Mouse (Mus musculus) lung, adult 2 months (tissue): ENCODE results near the gene Oas1e. TPM values are rescaled to one million over a fixed set of nuclear protein-coding genes. Genes with fewer than 3 reads are reported as not detected.
A peak's percentile ranks its signal among the peaks of the same experiment; 100 is the strongest.

ENCODE experiments used
- DNase-seq: peaks from one replicate; pipeline ENCODE4 v3.0.0; 2022
- H3K4me1 ChIP-seq: fragments of 200-500 bp; 2 replicates; pipeline ENCODE4 v1.6.1; 2011; ENCODE audit warnings: low read length; ENCODE audit not compliant: control insufficient read depth, insufficient read depth
- H3K4me3 ChIP-seq: fragments of 200-500 bp; replicated peaks from 2 replicates; pipeline ENCODE3; 2011; ENCODE audit warnings: low read depth, mild to moderate bottlenecking, control low read depth, low read length; ENCODE audit errors: extremely low read depth
- CTCF ChIP-seq: fragments of 200-500 bp; IDR thresholded peaks from 2 replicates; pipeline ENCODE4 v1.5.1; 2011; ENCODE audit warnings: mild to moderate bottlenecking, low read length, control low read depth; ENCODE audit not compliant: insufficient read depth
- POLR2A ChIP-seq: fragments of 200-500 bp; IDR thresholded peaks from 2 replicates; pipeline ENCODE4 v1.6.1; 2011; ENCODE audit warnings: low read depth, mild to moderate bottlenecking, control low read depth, low read length, borderline replicate concordance; ENCODE audit errors: extremely low read depth
- WGBS: fragments of 180-500 bp; shearing (Covaris S2); methylation state at CpG from one replicate; pipeline ENCODE4 v1.1.7; 2018; 5-methylcytosine and 5-hydroxymethylcytosine counted together
- polyA plus RNA-seq: library from polyadenylated mRNA; depleted of rRNA; stranded (reverse); fragments of >200 nt; gene quantifications from 2 replicates; pipeline ENCODE4 v1.2.3, GENCODE M21; 2012; rRNA removed

Gene Oas1e
- polyA plus RNA-seq, 1 experiment, result not detected

DNA sequence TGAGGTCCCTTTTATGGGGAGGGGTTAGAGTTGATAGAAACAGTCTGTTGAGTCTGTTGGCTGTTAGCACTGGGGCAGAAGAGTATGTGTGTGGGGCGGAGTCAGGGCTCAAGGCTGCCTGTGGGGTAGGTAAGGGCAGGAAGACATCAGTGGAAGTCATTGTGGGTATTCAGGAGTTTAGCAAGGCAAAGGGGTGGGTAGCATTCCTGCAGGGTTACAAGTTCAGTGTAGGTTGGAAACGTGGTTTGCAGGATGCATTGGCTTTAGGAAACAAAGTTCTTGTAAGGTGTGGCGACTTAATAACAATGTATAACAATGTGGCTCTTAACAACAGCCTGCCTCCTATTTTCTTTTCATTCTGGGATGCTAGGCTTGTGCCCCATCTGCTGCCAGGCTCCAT lies 44.1 kb downstream of the Oas1e start:
- no peak for DNase-seq
- H3K4me3 ChIP-seq, result no peak overlapping the region
- 77% methylated on average over 3 of the region's 3 CpGs for WGBS
- TF ChIP-seq POLR2A, result no peak
- TF ChIP-seq CTCF, result no peak
- no peaks in the 10 kb centered on the region for H3K4me1 ChIP-seq

DNA sequence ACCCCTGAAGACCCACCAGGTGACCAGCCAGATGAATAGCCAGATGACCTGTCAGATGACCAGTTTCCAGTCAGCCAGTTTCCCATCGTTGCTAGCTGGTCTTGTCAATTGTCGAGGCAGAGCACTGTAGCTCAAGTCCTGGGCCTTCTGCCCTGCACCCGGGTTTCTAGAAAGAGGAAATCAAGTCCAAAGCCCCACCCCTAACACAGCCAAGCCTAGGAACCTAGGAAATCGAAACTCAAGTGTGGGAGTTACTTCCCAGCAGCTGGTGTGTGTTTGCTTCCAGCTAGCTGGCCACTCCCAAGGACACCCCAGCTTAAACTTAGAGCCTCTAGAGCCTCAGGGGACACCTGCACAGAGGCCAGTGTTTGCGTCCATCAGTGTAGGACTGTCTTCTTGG lies 45.6 kb downstream of the Oas1e start, which contains the start of gene Oas2:
TSS of gene Oas2 (minus strand) at position 166 of the 400 bp plus-strand sequence.
- Histone ChIP-seq H3K4me3 (peak within 1 kb of the TSS; percentile 42), H3K4me1 (no peaks in the 10 kb centered on the region)
- WGBS, result 30% methylated on average over 5 of the region's 5 CpGs
- DNase-seq, result no peak
- TF ChIP-seq POLR2A (no peak), CTCF (no peak)

- no peak overlapping the region for H3K4me3 ChIP-seq
- TF ChIP-seq CTCF (0 out of 2 replicates have a peak, but pooled peaks have one; percentile 4), POLR2A (no peak)
- 5% methylated on average over 5 of the region's 5 CpGs for WGBS
- DNase-seq, result peak; percentile 6
- H3K4me1 ChIP-seq, result no peaks in the 10 kb centered on the region
These were observed 48.9 kb downstream of the Oas1e start for GRCm38 (mm10) chr5:120746451-120746850.

GRCm38 (mm10) chr5:120742125-120742524 lies 53.2 kb downstream of the Oas1e start:
- H3K4me1 ChIP-seq, result no peaks in the 10 kb centered on the region
- WGBS, result 34% methylated on average over 4 of the region's 4 CpGs
- TF ChIP-seq CTCF (peak; percentile 37), POLR2A (no peak)
- H3K4me3 ChIP-seq, result no peak overlapping the region
- DNase-seq, result no peak

Other genes with a start within 250 kb of the Oas1e start
- 75.8 and 89.2 TPM in 2 replicates for gene Tpcn1, start 206.9 kb downstream of the Oas1e start, polyA plus RNA-seq
- 2.0 and 2.4 TPM in 2 replicates for gene Iqcd, start 206.5 kb downstream of the Oas1e start, polyA plus RNA-seq
- gene Rita1, start 182.9 kb downstream of the Oas1e start, polyA plus RNA-seq, result 15.7 and 15.8 TPM in 2 replicates
- 37.2 and 39.2 TPM in 2 replicates for gene Ddx54, start 182.8 kb downstream of the Oas1e start, polyA plus RNA-seq
- gene Cfap73, start 161.3 kb downstream of the Oas1e start, polyA plus RNA-seq, result 1.6 TPM in 2 replicates
- 0.80 and 1.6 TPM in 2 replicates for gene Rasal1, start 146.7 kb downstream of the Oas1e start, polyA plus RNA-seq
- 6.1 and 7.8 TPM in 2 replicates for gene Dtx1, start 83.6 kb downstream of the Oas1e start, polyA plus RNA-seq
- gene Oas2, start 45.7 kb downstream of the Oas1e start, polyA plus RNA-seq, result 4.5 and 5.0 TPM in 2 replicates
- gene Oas3, start 17.9 kb downstream of the Oas1e start, polyA plus RNA-seq, result 1.6 and 1.7 TPM in 2 replicates
- 2.7 and 4.6 TPM in 2 replicates for gene Oas1c, start 17.0 kb upstream of the Oas1e start, polyA plus RNA-seq
- gene Oas1f, start 51.8 kb upstream of the Oas1e start, polyA plus RNA-seq, result not detected in 2 replicates
- not detected in 2 replicates for gene Oas1h, start 65.9 kb upstream of the Oas1e start, polyA plus RNA-seq
- gene Oas1g, start 92.1 kb upstream of the Oas1e start, polyA plus RNA-seq, result 1.4 and 1.6 TPM in 2 replicates
- 6.0 and 7.2 TPM in 2 replicates for gene Oas1a, start 112.0 kb upstream of the Oas1e start, polyA plus RNA-seq
- 0.05 TPM in 1 of 2 replicates, not detected in the other for gene Oas1d, start 119.0 kb upstream of the Oas1e start, polyA plus RNA-seq
- not detected in 2 replicates for gene Rph3a, start 214.6 kb upstream of the Oas1e start, polyA plus RNA-seq